Mouse (Mus musculus): ENCODE measurements around the gene Gm28729.
"Not testable (repeated sequence)": the region's sequence is repeated elsewhere in the genome, so short reads cannot be mapped to it uniquely, and the experiment has no call there.

Gene Gm28729

DNA sequence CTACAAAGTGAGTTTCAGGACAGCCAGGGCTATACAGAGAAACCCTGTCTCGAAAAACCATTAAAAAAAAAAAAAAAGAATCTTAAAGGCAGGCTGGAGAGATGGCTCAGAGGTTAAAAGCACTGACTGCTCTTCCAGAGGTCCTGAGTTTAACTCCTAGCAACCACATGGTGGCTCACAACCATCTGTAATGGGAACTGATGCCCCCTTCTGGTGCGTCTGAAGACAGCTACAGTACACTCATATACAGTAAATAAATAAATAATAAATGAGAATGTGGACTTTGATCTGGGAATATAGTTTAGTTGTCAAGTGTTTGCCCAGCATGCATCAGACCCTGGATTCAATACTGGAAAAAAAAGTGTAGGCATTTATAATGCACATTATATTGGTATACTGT, 3.5 kb downstream of the Gm28729 start:
- in situ Hi-C loops (cut with MseI, MboI) = not testable (repeated sequence)

- in situ Hi-C loops (cut with MseI, MboI) = no loop called here
These were observed 7.6 kb downstream of the Gm28729 start for GRCm38 (mm10) chr9:96517429-96517828.

DNA sequence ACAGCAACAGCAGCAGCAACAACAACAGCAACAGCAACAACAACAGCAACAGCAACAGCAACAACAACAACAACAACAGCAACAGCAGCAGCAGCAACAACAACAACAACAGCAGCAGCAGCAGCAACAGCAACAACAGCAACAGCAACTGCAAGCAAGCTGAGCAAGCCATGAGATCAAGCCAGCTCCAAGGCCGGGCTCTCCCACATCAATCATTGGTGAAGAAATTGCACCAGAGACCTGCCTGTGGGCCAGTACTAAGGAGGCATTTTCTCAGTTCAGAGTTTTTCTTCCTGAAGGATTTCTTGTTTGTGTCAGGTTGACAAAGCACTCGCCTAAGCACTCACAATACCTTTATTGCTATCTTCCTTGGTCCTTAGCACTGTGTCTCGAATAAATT, 8.3 kb downstream of the Gm28729 start:
- in situ Hi-C loops (cut with MseI, MboI) = no loop called here

- in situ Hi-C loops (cut with MseI, MboI) = no loop called here
These were observed 9.3 kb downstream of the Gm28729 start for GRCm38 (mm10) chr9:96515737-96516136.

DNA sequence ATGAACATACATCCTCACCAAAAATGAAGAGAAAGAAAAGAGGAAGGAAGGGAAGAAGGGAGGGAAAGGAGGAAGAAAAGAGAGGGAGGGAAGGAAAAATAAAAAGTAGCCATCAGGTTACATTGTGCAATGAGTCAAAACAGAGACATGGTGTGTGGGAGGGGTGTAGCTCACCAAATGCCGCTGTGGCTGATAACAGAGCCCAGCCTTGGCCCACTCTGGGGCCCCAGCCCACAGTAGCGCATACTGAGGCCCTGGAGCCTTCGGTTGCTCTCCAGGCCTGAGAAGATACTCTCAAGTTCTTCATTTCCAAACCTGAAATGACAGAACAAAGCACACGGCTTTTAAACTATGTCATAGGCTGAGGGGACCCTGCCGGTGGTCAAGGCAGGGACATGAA, 10.8 kb downstream of the Gm28729 start:
- in situ Hi-C loops (cut with MseI, MboI) = no loop called here

- in situ Hi-C loops (cut with MseI, MboI) = no loop called here
These were observed 19.0 kb downstream of the Gm28729 start for GRCm38 (mm10) chr9:96506011-96506498.

DNA sequence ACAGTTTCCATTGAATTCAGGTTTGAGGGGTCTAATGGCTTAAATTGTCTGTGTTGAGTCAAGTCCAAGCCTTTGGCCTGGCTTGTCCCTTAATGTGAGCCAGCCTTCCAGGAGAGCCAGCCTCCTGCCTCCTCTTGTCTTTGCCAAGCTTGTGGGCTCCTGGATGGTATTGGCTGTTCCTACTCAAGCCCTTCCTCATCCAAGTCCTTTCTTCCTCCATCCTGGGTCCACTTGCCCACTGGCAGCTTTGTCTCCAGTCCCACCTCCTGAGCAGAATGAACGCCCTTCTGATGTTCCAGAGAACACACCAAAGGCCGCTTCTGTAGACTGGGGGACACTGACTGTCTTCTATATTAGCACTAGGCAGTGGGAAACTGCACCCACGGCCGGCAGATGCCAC, 19.9 kb downstream of the Gm28729 start:
- in situ Hi-C loops (cut with MseI, MboI) = no loop called here

- in situ Hi-C loops (cut with MseI, MboI) = no loop called here
These were observed 20.8 kb downstream of the Gm28729 start for GRCm38 (mm10) chr9:96504116-96504895.

DNA sequence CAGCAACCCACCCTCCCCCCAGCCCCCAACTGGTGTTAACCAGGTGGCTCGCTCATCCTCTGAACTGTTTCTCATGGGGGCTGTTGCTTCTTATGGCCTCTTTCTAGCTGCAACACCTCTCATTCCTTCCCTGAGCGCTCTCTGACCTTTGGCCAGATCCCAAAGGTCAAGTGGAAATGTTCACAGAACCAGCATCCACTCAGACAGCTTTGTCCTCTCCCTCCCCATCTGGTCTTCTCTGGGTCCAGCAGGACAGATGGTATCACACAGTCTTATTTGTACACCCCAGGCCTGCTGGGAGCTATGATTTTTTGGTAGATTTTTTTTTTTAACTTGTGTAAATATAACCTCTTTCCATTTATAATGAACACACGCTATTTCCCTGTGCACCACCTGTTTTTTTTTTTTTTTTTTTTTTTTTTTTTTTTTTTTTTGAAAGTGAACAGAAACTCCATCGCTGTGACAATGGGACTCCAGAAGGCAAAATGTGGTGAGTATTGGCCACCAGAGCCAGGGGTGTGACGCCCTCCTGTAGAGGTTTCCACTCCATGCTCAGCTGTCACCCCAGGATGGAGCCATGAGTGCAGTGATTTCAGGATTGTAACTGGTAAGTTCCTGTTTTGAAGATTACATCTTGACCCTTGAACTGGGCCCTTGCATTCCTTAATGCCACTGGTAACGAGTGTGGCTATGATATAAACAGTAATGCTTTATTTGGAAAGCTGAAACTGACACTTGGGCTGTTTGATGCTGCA, 22.0 kb downstream of the Gm28729 start:
- in situ Hi-C loops (cut with MseI, MboI) = no loop called here

DNA sequence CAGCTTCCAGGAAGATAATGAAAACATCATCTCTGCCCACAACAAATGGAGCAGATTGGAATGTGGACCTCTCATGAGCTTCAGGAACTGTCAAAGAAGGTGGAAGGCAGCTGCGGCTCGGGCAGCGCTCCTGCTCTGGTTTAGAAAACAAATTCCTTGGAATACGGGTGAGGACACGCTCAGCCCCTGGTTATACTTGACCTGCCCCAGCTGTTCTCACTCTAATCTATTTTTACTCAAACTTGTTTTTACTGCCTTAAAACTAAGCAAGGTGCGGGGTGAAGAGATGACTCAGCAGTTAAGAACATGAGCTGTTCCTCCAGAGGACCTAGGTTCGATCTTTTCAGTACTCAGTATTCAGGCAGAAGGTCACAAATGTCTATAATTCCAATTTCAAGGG, 23.8 kb downstream of the Gm28729 start:
- in situ Hi-C loops (cut with MseI, MboI) = no loop called here

- in situ Hi-C loops (cut with MseI, MboI) = no loop called here
These were observed 31.9 kb downstream of the Gm28729 start for GRCm38 (mm10) chr9:96493212-96493611.

DNA sequence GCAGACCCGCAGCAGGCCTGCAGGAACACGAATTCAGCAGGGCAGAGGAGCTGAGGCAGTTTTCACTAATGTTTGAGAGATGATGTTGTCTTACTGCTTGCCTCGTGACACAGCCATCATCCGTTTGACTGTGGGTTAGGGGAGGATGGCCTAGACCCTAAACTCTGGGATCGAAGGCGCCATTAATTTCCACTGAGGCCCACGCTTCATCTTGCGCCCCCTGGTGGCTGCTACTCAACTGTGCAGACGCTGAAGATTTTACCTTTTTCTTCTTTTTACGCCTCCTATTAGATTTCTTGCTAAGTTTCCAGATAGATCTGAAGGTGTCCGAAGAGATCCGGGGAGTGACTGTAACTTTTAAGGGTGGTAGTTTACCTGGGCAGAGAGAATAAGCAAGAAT, 33.3 kb downstream of the Gm28729 start:
- in situ Hi-C loops (cut with MseI, MboI) = no loop called here

DNA sequence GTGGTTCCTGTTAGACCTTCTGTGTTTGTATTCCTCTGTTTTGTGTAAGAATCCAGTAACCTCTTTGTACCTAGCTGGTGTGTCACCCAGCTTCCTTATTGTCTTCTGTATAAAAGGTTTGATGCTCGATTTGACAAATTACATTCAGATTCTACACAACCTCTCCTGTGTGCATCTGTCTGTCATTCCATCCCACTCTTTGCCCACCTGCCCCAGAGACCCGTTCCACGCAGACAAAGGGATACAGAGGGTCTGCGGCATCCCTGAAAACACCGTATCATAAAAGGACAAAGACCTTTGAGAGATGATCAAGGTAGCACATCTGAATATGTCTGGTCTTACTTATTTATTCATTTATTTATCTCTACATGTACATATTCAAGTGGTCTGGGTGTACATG, 37.2 kb downstream of the Gm28729 start:
- in situ Hi-C loops (cut with MseI, MboI) = not testable (repeated sequence)

- in situ Hi-C loops (cut with MseI, MboI) = no loop called here
These were observed 41.4 kb downstream of the Gm28729 start for GRCm38 (mm10) chr9:96483648-96484047.

GRCm38 (mm10) chr9:96483028-96483427, 42.0 kb downstream of the Gm28729 start:
- in situ Hi-C loops (cut with MseI, MboI) = no loop called here

DNA sequence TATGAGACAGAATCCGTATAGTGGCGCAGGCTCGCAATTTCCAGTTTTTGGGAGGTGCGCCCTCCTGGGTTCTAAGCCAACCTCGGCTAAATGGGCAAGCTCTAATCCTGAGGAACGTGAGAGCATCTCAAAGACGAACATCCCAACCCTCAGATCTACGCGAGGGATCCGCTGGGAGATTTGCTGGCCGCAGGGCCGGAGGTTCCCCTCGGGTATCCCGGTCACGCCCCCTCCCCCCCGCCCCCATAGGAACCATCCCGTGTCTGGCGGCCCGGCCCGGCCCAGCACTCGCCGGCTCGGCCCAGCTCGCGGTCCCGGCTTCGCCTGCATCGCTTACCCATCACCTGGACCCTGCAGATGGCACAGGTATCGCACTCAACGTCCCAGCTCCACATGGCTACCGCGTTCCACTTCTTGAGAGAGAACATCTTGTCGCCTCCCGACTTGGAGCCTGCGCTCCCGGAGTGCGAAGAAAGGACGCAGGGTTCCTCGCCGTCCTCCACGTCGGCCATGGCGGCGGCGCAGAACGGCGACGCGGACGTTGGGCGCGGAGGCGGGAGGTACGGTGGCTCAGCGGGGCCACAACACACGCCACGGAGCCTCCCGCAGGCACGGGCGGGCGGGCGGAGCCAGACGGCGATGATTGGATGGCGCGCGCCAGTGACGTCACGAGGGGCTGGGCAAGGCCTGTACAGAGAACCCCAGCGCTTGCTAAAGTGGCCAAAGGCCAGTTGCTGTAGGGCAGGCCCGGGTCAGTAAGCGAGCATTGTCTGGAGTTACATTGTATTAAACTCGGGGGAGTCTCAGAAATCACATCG, 46.8 kb downstream of the Gm28729 start, which contains the start of gene Rnf7:
Rnf7 (minus strand) TSS at position 605 of the 818 bp plus-strand sequence.
- in situ Hi-C loops (cut with MseI, MboI) = no loop called here

DNA sequence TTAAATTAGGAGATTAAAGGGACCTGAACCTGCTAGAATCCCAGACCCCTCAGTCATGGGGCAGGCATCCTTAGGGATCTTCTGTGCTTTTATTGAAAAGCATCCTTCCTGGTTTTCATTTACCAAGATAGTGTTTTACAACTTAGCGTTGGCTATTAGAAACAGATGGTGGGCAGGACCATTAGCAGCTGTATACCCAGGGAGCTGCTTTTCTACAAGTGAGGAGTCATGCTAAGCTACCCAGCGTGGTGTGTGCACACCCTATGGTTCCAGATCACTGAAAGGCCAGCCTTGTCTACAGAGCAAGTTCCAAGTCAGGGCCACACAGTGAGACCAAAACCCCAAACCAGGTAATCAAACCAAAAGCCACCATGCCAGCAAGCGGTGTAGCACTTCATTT, 52.7 kb downstream of the Gm28729 start:
- in situ Hi-C loops (cut with MseI, MboI) = no loop called here

DNA sequence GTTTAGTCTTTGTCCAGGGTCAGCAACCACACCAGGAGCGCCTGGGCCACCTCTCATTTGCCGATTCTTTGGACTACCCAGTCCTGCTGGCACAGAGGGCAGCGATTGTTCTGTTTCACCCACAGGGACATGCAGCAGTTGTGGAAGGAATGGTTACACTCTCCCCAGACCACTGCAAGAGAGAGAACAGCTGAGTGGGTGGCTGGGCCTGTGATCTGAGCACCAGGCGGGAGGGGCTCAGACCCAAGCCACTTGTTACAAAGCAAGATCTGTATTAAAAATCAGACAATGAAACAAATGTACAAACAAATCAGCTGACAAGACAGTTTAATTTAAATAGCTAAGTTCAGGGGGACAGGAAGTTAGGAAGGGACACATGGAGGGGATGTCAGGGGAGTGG, 53.4 kb downstream of the Gm28729 start:
- in situ Hi-C loops (cut with MseI, MboI) = not testable (repeated sequence)

- in situ Hi-C loops (cut with MseI, MboI) = no loop called here
These were observed 54.6 kb downstream of the Gm28729 start for GRCm38 (mm10) chr9:96470266-96470974.

DNA sequence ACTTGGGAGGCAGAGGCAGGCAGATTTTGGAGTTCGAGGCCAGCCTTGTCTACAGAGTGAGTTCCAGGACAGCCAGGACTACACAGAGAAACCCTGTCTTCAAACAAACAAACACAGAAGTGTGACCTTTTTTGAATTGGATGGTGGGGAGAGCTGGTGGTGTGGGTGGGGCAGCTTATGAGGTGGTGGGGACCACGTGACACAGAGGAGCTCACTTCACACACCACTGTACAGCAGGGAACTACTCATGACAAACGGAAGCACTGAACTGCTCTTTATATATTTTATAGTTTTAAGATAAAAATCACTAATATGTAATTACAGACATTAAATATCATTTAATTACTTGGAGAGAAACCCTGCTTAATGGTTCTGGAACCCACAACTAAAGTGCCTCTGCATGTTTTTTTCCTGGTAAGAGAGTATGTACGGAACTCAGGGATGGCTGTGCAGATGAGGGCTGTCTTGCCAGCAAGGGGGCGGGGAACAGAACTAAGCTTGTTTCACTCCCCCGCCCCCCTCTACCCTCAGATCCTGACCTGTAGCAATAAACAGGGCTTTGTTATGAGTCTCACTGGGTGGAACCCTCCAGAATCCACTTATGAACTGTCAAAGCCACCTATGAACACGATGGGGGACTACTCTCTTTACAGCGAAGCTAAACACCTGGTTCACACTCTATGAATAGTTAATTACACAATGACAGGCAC, 55.4 kb downstream of the Gm28729 start:
- in situ Hi-C loops (cut with MseI, MboI) = no loop called here

GRCm38 (mm10) chr9:96463708-96464107, 61.4 kb downstream of the Gm28729 start:
- in situ Hi-C loops (cut with MseI, MboI) = no loop called here

Data from mouse trophoblast stem cell (cell line).